ENCODE assay signal across 9 mouse cellular contexts in genomic region chr5:18445969-18446368, GRCm38 (mm10).
DNase-seq lines count a peak whose midpoint lies in the region; ATAC-seq and TF ChIP-seq lines count a peak whose summit lies in the region.
"Had no signal": no experiment of that assay in that cellular context is flagged by ENCODE, and none has a peak within 500 bp of the region (broad histone marks: within the 10 kb centered on the region; RNA-seq: fewer than 3 reads in every experiment).

No protein-coding gene starts in this region.

- H3K27me3 ChIP-seq in intestine, postnatal 0 days (replicated peaks; ENCODE audit: control insufficient read depth, insufficient read depth, low read length) = no peaks in the 10 kb centered on the region
- H3K27me3 ChIP-seq in neural tube, embryonic 11.5 days (ENCODE audit: control insufficient read depth, insufficient read depth, low read length) = no peaks in the 10 kb centered on the region
- H3K27me3 ChIP-seq: embryonic facial prominence, embryonic 12.5 days had no signal

- H3K4me3 ChIP-seq in intestine, postnatal 0 days (ENCODE audit: low read depth, low read length) = no peak overlapping the region
- no peak overlapping the region for H3K4me3 ChIP-seq in neural tube, embryonic 11.5 days (ENCODE audit: low read depth, low read length)
- H3K4me3 ChIP-seq: embryonic facial prominence, embryonic 12.5 days had no signal

- H3K4me1 ChIP-seq in intestine, postnatal 0 days (replicated peaks; ENCODE audit: control insufficient read depth, insufficient read depth, low read length) = no peaks in the 10 kb centered on the region
- no peaks in the 10 kb centered on the region for H3K4me1 ChIP-seq in neural tube, embryonic 11.5 days (ENCODE audit: control insufficient read depth, insufficient read depth, low read length)
- H3K4me1 ChIP-seq: embryonic facial prominence, embryonic 12.5 days had no signal

- H3K36me3 ChIP-seq in intestine, postnatal 0 days (ENCODE audit: control insufficient read depth, insufficient read depth) = no peaks in the 10 kb centered on the region
- H3K36me3 ChIP-seq in neural tube, embryonic 11.5 days (ENCODE audit: control insufficient read depth, insufficient read depth, low read length) = no peaks in the 10 kb centered on the region
- H3K36me3 ChIP-seq: embryonic facial prominence, embryonic 12.5 days had no signal

- peak; percentile 27 for DNase-seq in thymus, postnatal 4 days
- no peak for DNase-seq in thymus, postnatal 25 days
- peak; percentile 78 to 79 for DNase-seq in cerebellum, adult 18-20 months
- peak; percentile 78 for DNase-seq in forelimb bud, embryonic 11.5 days (ENCODE audit: low read depth, low spot score)
- peak; percentile 26 to 69 for DNase-seq in left cerebral cortex, postnatal 36 days (ENCODE audit: low spot score in 2 of 2)
- DNase-seq in neural tube, embryonic 11.5 days (ENCODE audit: low spot score) = peak; percentile 53
- no peak for DNase-seq in spleen, adult 12 weeks (ENCODE audit: low spot score)

- WGBS in intestine, postnatal 0 days = 16% methylated on average over 7 of the region's 8 CpGs
- WGBS in neural tube, embryonic 11.5 days = 29% methylated on average over 8 of the region's 8 CpGs

- intact Hi-C loops in left cerebral cortex, postnatal 36 days (cut with DNase I) = loop anchor here (1.0 to 10.0 kb wide), 3 partner anchors 358 to 631 kb away; no protein-coding TSS in a partner anchor

- peak; percentile 86 for TF ChIP-seq CTCF in intestine, postnatal 0 days (IDR thresholded peaks at IDR 0.05; ENCODE audit: low read depth)

- H3K9me3 ChIP-seq in intestine, postnatal 0 days (ENCODE audit: control insufficient read depth) = no peaks in the 10 kb centered on the region
- no peaks in the 10 kb centered on the region for H3K9me3 ChIP-seq in neural tube, embryonic 11.5 days (ENCODE audit: control insufficient read depth, low read length)
- H3K9me3 ChIP-seq: embryonic facial prominence, embryonic 12.5 days had no signal

- H3K27ac ChIP-seq in intestine, postnatal 0 days (ENCODE audit: low read depth, low read length) = no peak overlapping the region
- no peak overlapping the region for H3K27ac ChIP-seq in neural tube, embryonic 11.5 days (ENCODE audit: low read depth, low read length)
- H3K27ac ChIP-seq: embryonic facial prominence, embryonic 12.5 days had no signal

- H3K9ac ChIP-seq in intestine, postnatal 0 days (ENCODE audit: low read depth, low read length) = no peak overlapping the region
- no peak overlapping the region for H3K9ac ChIP-seq in neural tube, embryonic 11.5 days (ENCODE audit: low read length)
- H3K9ac ChIP-seq: embryonic facial prominence, embryonic 12.5 days had no signal

- H3K4me2 ChIP-seq in intestine, postnatal 0 days (replicated peaks; ENCODE audit: low read depth) = no peak overlapping the region
- H3K4me2 ChIP-seq in neural tube, embryonic 11.5 days (ENCODE audit: low read depth) = no peak overlapping the region
- H3K4me2 ChIP-seq: embryonic facial prominence, embryonic 12.5 days had no signal

- no peak for ATAC-seq in intestine, postnatal 0 days
- ATAC-seq in neural tube, embryonic 11.5 days (ENCODE audit: insufficient read depth, low FRiP score, low TSS enrichment) = no peak

Comparison
In these comparisons a context has a peak if more than half of its experiments do, and no peak if none do; other contexts are left out.
1. DNase-seq: peak in thymus, postnatal 4 days (single experiment), cerebellum, adult 18-20 months (2 of 2), forelimb bud, embryonic 11.5 days (single experiment), left cerebral cortex, postnatal 36 days (2 of 2) and neural tube, embryonic 11.5 days (single experiment); none in thymus, postnatal 25 days (single experiment) and spleen, adult 12 weeks (single experiment).